Mouse (Mus musculus) megakaryocyte, embryonic 14.5 days (primary cell): ENCODE measurements at regions not wholly inside any gene's neighbourhood (a gene's known extent, or its start where the extent isn't known, plus 50 kb on each side); places are given as distances from the start of the nearest gene placed in this dataset.

Source experiments
- FLI1 ChIP-seq: IDR thresholded peaks from 2 replicates; pipeline ENCODE4 v1.6.1; 2012; ENCODE audit warnings: low read length, inconsistent platforms, mixed read lengths
- GATA1 ChIP-seq: IDR thresholded peaks from 3 replicates; pipeline ENCODE4 v1.6.1; 2012; ENCODE audit warnings: mixed read lengths, low read length, inconsistent platforms, borderline replicate concordance

- TF ChIP-seq GATA1 (no peak), FLI1 (no peak)
Observed at GRCm38 (mm10) chr16:5419467-5419866, 163.7 kb upstream of the Eef2kmt start.
